Mouse (Mus musculus) heart, embryonic 15.5 days (tissue): ENCODE results near the gene Cds1. TPM values are rescaled to one million over a fixed set of nuclear protein-coding genes. Genes with fewer than 3 reads are reported as not detected.

Experiments
- polyA plus RNA-seq: library from polyadenylated mRNA; unstranded; fragments of >200 nt; fragmentation: Nextera tagmentation; extraction: Ambion mirVana; gene quantifications from 2 replicates; pipeline ENCODE4 v1.2.1, GENCODE M21; 2015

Cds1 gene
- polyA plus RNA-seq, 1 experiment from 2014 or later, result 0.83 TPM

Other genes with a start within 250 kb of the Cds1 start
- 0.05 and 0.25 TPM in 2 replicates for gene Nkx6-1, start 100.1 kb upstream of the Cds1 start, polyA plus RNA-seq